Mouse (Mus musculus) limb, embryonic 12.5 days (tissue): Measurements from ENCODE around the gene Dpf3. TPM values are rescaled to one million over a fixed set of nuclear protein-coding genes. Genes with fewer than 3 reads are reported as not detected.

Source experiments
- ATAC-seq: fragments of 200-750 bp; cut with Nextera tagmentation; 2 replicates; pipeline ENCODE4 v1.8.0; 2017; ENCODE audit warnings: low read depth, moderate TSS enrichment; ENCODE audit not compliant: insufficient number of reproducible peaks, insufficient read depth, low FRiP score, low TSS enrichment
- H3K27ac ChIP-seq: fragments of 300-500 bp; sonication (generic); 2 replicates; pipeline ENCODE4 v1.5.1; 2016; ENCODE audit warnings: mild to moderate bottlenecking, moderate library complexity
- H3K27me3 ChIP-seq: fragments of 300-500 bp; sonication (generic); 2 replicates; pipeline ENCODE4 v1.6.1; 2016; ENCODE audit warnings: mild to moderate bottlenecking, moderate library complexity
- H3K36me3 ChIP-seq: fragments of 300-500 bp; sonication (generic); 2 replicates; pipeline ENCODE4 v1.6.1; 2016; ENCODE audit warnings: mild to moderate bottlenecking, moderate library complexity
- H3K4me1 ChIP-seq: fragments of 300-500 bp; sonication (generic); replicated peaks from 2 replicates; pipeline ENCODE4 v1.6.1; 2016
- H3K4me2 ChIP-seq: fragments of 300-500 bp; sonication (generic); 2 replicates; pipeline ENCODE4 v1.6.1; 2016; ENCODE audit warnings: mild to moderate bottlenecking, moderate library complexity
- H3K4me3 ChIP-seq: fragments of 300-500 bp; sonication (generic); replicated peaks from 2 replicates; pipeline ENCODE4 v1.5.1; 2016; ENCODE audit warnings: mild to moderate bottlenecking
- H3K9ac ChIP-seq: fragments of 300-500 bp; sonication (generic); replicated peaks from 2 replicates; pipeline ENCODE4 v1.6.1; 2016; ENCODE audit warnings: mild to moderate bottlenecking, moderate library complexity
- H3K9me3 ChIP-seq: fragments of 300-500 bp; sonication (generic); 2 replicates; pipeline ENCODE4 v1.6.1; 2016; ENCODE audit warnings: mild to moderate bottlenecking, moderate library complexity
- whole genome bisulfite sequencing: fragments of 180-500 bp; shearing (Covaris S2); methylation state at CpG from one replicate; pipeline ENCODE4 v1.1.7; 2016; 5-methylcytosine and 5-hydroxymethylcytosine counted together
- polyA plus RNA-seq: library from polyadenylated mRNA; unstranded; fragments of >200 nt; fragmentation: Nextera tagmentation; extraction: Ambion mirVana; gene quantifications from 2 replicates; pipeline ENCODE4 v1.2.1, GENCODE M21; 2016

Gene Dpf3
- polyA plus RNA-seq, 1 experiment from 2014 or later = 4.4 TPM

DNA sequence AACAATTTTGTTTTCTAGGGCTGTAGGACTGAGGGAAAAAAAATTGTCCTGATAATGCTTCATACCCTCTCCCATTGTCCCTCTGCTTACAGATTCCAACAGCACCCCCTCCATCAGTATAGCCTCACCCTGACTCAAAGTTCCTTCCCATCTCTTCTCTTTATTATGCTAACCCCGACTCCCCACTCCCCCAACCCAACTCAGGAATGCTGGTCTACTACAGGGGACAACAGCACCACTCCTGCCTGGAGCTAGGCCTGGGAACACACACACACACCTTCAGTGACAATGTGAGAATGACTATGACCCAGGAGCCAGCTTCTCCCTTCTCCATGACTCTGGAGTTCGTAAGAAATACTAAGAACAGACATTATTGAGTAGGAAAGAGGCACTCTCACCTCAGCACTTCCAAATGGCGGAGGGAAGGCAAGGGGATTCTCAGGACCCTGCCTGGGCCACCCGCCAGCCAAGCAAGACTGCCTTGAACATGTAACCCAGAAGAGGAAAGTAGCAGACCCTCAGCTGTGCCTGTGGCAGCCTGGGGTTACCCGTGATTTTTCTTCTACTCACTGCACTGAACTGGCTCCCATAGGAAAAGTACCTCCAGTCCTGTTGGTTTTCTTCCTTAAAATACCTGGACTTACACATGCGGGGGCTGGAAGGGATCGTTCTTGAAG is 276.2 kb downstream of the Dpf3 start:
- peaks cover 44% of the 10 kb centered on the region for H3K4me1 ChIP-seq
- H3K4me3 ChIP-seq = no peak overlapping the region
- 70% methylated on average over 7 of the region's 7 CpGs for WGBS
- ATAC-seq = no peak
- H3K36me3 ChIP-seq = no peaks in the 10 kb centered on the region
- H3K9ac ChIP-seq = no peak overlapping the region
- H3K9me3 ChIP-seq = no peaks in the 10 kb centered on the region
- no peaks in the 10 kb centered on the region; the same call in 1 of the 2 replicates for H3K27me3 ChIP-seq
- no peak overlapping the region for H3K4me2 ChIP-seq
- no peak overlapping the region for H3K27ac ChIP-seq

DNA sequence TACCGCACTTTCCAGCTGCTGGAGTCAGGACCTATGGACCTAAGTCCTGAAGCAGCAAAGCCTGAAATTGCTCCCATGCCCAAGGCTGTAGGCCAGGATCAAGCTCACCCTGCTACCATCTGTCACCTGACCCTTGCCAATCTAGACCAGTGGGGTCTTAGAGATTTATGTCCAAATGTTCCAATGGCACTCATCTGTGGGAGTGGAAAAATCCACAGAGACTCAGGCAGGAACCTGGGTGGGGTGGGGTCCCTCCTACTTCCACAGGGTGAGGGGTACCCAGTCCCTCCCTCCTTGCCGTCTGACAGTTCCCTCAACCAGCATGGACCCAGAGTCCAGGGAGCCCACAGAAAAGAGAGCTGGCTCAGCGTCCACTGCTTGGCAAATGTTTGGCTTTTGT is 276.8 kb downstream of the Dpf3 start:
- ATAC-seq = no peak
- Histone ChIP-seq H3K4me3 (no peak overlapping the region), H3K27ac (no peak overlapping the region), H3K36me3 (no peaks in the 10 kb centered on the region), H3K9me3 (no peaks in the 10 kb centered on the region), H3K9ac (no peak overlapping the region), H3K27me3 (peaks cover under 1% of the 10 kb centered on the region; the same call in 1 of the 2 replicates), H3K4me1 (peaks cover 44% of the 10 kb centered on the region), H3K4me2 (no peak overlapping the region)
- WGBS = 84% methylated on average over 3 of the region's 3 CpGs

DNA sequence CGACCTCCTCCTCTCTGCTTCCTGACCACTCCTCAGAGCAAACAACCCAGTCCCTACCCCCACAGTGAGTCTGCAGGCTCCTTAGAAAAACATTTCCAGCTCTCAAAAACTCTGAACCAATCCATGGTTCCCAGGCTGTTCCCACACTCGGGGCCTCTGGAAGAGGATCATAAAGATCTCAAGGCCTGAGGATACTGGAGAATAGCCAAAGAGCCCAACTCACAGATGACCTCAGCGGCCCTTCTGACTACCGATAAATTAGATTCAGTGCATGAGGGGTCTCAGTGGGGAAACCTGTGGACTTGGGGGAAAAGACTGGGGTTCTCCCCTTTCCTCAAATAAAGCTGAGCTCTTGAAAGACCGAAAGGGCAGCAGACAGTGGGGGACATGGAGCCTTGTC is 277.2 kb downstream of the Dpf3 start:
- ATAC-seq = no peak
- H3K4me2 ChIP-seq = no peak overlapping the region
- WGBS = 58% methylated on average over 5 of the region's 5 CpGs
- peaks cover 44% of the 10 kb centered on the region for H3K4me1 ChIP-seq
- peaks cover 4% of the 10 kb centered on the region; the same call in 1 of the 2 replicates for H3K27me3 ChIP-seq
- H3K9ac ChIP-seq = no peak overlapping the region
- no peak overlapping the region for H3K4me3 ChIP-seq
- no peak overlapping the region; the same call in 1 of the 2 replicates for H3K27ac ChIP-seq
- no peaks in the 10 kb centered on the region for H3K36me3 ChIP-seq
- no peaks in the 10 kb centered on the region for H3K9me3 ChIP-seq

DNA sequence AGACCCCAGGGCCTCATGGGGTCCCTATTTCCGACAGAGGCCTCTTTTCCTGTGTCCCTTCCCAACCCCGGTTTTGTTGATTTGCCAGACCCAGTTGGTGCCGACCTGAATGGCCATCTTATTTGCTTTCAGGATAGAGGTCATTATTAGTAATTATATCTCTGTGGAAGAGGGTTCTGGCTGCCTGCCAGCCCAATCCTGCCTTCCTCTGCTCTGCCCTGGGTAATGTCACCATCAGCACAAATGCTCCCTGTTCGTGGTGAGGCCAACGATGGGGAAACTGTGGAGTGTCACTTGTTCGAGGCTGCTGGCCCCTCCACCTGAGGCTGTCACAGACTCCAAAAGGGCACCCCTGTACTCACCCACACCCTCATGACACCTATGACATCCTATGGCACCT is 278.1 kb downstream of the Dpf3 start:
- Histone ChIP-seq H3K4me1 (peaks cover 44% of the 10 kb centered on the region), H3K27me3 (peaks cover 4% of the 10 kb centered on the region; the same call in 1 of the 2 replicates), H3K9ac (no peak overlapping the region), H3K4me3 (no peak overlapping the region), H3K36me3 (no peaks in the 10 kb centered on the region), H3K27ac (no peak overlapping the region), H3K9me3 (no peaks in the 10 kb centered on the region), H3K4me2 (no peak overlapping the region)
- ATAC-seq = no peak
- 42% methylated on average over 6 of the region's 6 CpGs for WGBS

DNA sequence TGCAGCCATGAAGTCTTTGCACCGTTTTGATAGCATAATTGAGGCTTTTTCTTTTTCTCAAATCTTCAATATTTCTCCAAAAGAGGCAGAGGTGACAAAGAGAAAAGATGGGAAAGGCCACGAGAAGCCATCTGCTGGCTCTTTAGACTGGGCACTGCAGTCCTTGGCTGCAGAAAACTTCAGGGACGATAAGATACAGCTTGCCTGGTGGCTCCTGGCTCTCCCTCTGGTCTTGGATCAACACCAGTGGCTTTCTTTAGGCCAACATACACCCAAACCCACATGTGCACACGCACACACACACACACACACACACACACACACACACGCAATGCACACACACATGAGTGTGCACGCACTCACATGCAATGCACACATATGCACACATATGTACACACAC is 278.7 kb downstream of the Dpf3 start:
- H3K36me3 ChIP-seq = no peaks in the 10 kb centered on the region
- no peak overlapping the region for H3K4me3 ChIP-seq
- no peaks in the 10 kb centered on the region for H3K9me3 ChIP-seq
- no peak overlapping the region for H3K4me2 ChIP-seq
- no peak for ATAC-seq
- H3K4me1 ChIP-seq = peaks cover 38% of the 10 kb centered on the region
- 64% methylated on average over 6 of the region's 6 CpGs for WGBS
- no peak overlapping the region for H3K27ac ChIP-seq
- H3K27me3 ChIP-seq = peaks cover 4% of the 10 kb centered on the region; the same call in 1 of the 2 replicates
- no peak overlapping the region for H3K9ac ChIP-seq

DNA sequence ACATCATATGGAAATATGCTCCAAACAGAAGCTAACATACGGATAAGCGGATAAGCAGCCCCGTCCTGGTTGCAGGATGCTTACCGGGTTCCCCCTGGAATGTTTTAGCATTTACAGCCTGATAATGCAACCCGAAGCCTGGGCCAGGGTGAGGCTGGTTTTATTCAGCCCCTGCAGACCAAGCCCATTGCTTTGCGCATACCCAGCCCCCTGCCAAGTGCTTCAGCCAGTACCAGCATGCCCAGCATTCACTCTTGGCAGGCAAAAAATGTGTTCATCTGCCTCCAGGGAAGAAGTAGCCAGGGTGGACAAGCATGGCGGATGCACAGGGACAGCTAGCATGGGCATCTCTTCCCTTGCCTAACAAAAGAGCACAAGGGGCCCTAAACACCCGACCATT is 279.5 kb downstream of the Dpf3 start:
- H3K4me3 ChIP-seq = no peak overlapping the region
- no peak overlapping the region for H3K9ac ChIP-seq
- H3K9me3 ChIP-seq = no peaks in the 10 kb centered on the region
- H3K36me3 ChIP-seq = no peaks in the 10 kb centered on the region
- H3K4me2 ChIP-seq = no peak overlapping the region
- 37% methylated on average over 8 of the region's 8 CpGs for WGBS
- H3K27me3 ChIP-seq = peaks cover 4% of the 10 kb centered on the region; the same call in 1 of the 2 replicates
- no peak for ATAC-seq
- H3K4me1 ChIP-seq = peaks cover 35% of the 10 kb centered on the region
- no peak overlapping the region for H3K27ac ChIP-seq

DNA sequence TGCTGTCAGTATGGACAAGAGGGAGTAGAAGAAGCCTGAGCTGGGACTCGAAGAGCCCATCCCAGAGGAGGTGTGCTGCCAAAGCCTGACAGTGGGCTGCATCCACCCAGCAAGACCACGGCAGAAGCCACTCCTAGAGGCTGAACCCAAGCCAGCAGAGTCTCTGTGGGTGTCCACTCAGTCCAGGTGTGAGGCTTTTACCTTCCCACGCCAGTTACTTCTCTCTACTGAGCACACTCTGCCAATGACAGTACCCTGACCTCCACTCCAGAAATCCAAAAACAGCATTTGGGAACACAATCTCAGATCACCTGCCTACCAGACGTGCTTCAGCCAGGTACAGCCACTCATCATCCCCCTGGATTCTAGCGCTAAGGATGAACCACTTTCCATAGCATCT is 280.0 kb downstream of the Dpf3 start:
- H3K27me3 ChIP-seq = peaks cover 4% of the 10 kb centered on the region; the same call in 1 of the 2 replicates
- H3K4me3 ChIP-seq = no peak overlapping the region
- 64% methylated on average over 5 of the region's 5 CpGs for WGBS
- no peak overlapping the region for H3K9ac ChIP-seq
- H3K27ac ChIP-seq = no peak overlapping the region
- H3K4me2 ChIP-seq = no peak overlapping the region
- H3K4me1 ChIP-seq = peaks cover 35% of the 10 kb centered on the region
- H3K9me3 ChIP-seq = no peaks in the 10 kb centered on the region
- H3K36me3 ChIP-seq = no peaks in the 10 kb centered on the region
- no peak for ATAC-seq

DNA sequence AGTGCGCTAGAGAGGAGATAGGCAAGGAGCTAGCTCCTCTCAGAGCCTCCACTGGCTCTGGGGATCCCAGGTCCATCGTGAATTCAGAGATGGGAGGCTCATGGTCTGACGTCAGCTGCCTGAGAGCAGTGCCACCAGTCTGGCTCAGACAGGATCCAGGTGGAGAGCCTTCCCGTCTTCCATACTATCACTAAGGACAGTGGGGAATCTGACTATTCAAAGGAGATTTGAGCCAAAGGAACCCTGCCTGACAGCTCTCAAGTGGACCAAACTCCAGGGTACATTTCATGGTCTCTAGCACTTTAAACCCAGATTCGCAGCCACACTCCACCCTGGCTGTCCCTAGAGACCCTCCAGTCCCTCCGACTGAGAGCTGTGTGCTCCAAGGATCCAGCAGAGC is 280.6 kb downstream of the Dpf3 start:
- H3K4me2 ChIP-seq = no peak overlapping the region
- no peak overlapping the region for H3K9ac ChIP-seq
- no peak for ATAC-seq
- peaks cover 37% of the 10 kb centered on the region for H3K4me1 ChIP-seq
- H3K27ac ChIP-seq = no peak overlapping the region
- peaks cover 4% of the 10 kb centered on the region; the same call in 1 of the 2 replicates for H3K27me3 ChIP-seq
- H3K4me3 ChIP-seq = no peak overlapping the region
- H3K9me3 ChIP-seq = no peaks in the 10 kb centered on the region
- WGBS = 73% methylated on average over 6 of the region's 6 CpGs
- H3K36me3 ChIP-seq = no peaks in the 10 kb centered on the region

DNA sequence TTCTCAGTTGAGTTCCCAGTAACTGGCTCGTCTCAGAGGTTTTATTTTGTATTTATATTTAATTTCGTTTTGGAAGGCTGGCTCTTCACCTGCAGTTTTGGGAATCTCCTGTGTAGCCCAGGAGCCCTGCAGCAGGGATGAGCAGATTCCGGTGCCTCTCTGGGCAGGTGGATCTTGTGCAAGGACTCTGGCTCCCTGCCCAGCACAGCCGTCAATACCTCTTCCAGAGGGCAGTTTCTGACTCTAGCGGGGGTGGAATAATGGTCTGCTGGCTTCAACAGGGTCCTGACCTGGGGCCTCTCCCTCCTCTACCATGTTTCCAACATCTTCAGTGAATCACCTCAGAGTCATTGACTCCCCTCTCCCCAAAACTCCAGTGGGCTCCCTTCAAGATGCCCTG is 283.2 kb downstream of the Dpf3 start:
- 74% methylated on average over 5 of the region's 5 CpGs for WGBS
- peaks cover 33% of the 10 kb centered on the region for H3K4me1 ChIP-seq

DNA sequence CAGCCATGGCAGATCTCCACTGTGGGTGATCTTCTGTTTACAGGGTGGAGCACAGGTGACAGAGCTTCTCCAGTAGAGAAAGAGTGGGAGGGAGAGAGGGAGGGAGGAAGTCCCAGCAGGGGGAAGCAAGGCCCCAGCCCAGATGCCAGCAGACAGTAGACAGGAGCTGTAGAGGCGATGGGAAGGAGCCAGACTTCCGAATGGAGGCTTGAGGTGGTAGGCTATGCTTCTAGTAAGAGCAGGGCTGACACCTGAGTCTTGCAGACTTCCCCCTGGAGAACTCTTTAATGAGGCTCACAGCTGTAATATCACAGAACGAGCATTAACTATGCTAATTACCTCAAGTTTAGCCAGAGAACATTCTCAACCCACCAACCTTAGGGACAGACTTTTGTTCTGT is 285.8 kb downstream of the Dpf3 start:
- no peaks in the 10 kb centered on the region for H3K36me3 ChIP-seq
- H3K4me3 ChIP-seq = no peak overlapping the region
- H3K9ac ChIP-seq = no peak overlapping the region
- no peaks in the 10 kb centered on the region for H3K9me3 ChIP-seq
- WGBS = 16% methylated on average over 3 of the region's 3 CpGs
- H3K4me2 ChIP-seq = no peak overlapping the region
- no peak for ATAC-seq
- H3K4me1 ChIP-seq = peaks cover 21% of the 10 kb centered on the region
- H3K27ac ChIP-seq = 0 out of 2 replicates have a peak overlapping the region, but pooled peaks have one; percentile 29
- H3K27me3 ChIP-seq = 0 out of 2 replicates have a peak, but pooled peaks cover 4% of the 10 kb centered on the region

More for the DNA sequence above, 283.2 kb downstream of the Dpf3 start:
- ATAC-seq = no peak
- no peak overlapping the region for H3K4me3 ChIP-seq
- H3K27ac ChIP-seq = no peak overlapping the region
- no peak overlapping the region for H3K4me2 ChIP-seq
- H3K27me3 ChIP-seq = peaks cover 4% of the 10 kb centered on the region; the same call in 1 of the 2 replicates
- no peaks in the 10 kb centered on the region for H3K9me3 ChIP-seq
- H3K9ac ChIP-seq = no peak overlapping the region
- H3K36me3 ChIP-seq = no peaks in the 10 kb centered on the region

DNA sequence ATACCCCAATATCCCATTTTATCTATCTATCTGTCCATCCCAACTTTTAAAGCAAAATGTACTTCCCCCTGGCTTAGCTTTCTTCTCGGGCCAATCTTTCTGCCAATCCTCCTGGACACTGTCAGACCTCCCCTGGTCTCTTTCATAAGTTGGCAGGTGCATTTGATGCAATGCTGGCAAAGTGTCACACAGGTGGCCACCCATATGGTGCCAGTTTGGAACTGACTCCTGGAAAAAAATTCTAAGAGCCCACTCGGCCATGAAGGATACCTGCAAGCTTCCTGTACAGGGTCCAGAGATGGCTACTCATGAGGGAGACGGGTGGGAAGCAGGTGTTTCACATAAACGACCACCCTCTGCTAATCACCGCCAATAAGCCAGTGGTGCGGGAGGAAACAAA is 307.0 kb downstream of the Dpf3 start:
- H3K4me1 ChIP-seq = no peaks in the 10 kb centered on the region
- H3K27me3 ChIP-seq = no peaks in the 10 kb centered on the region
- no peaks in the 10 kb centered on the region for H3K9me3 ChIP-seq
- no peak overlapping the region for H3K27ac ChIP-seq
- no peak overlapping the region for H3K4me2 ChIP-seq
- no peak for ATAC-seq
- H3K36me3 ChIP-seq = no peaks in the 10 kb centered on the region
- H3K4me3 ChIP-seq = no peak overlapping the region
- H3K9ac ChIP-seq = no peak overlapping the region
- WGBS = 63% methylated on average over 6 of the region's 6 CpGs

DNA sequence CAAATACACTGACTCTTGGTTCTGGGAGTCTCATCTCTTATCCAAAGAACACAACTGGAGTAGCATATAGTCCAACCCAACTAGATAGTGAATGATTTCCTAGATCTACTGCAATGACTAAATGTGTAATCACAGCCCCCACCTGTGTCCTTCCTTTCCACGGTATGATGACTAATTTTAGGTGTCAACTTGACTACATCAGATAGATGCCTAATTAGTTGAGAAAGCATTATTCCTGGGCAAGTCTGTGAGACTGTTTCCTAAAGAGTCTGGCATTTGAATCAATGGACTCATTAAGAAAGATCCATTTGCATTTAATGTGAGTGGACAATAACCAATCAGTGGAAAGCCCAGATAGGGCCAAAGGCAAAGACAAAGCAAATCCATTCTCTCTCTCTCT is 307.7 kb downstream of the Dpf3 start:
- no peaks in the 10 kb centered on the region for H3K27me3 ChIP-seq
- no peaks in the 10 kb centered on the region for H3K4me1 ChIP-seq
- no peak overlapping the region for H3K27ac ChIP-seq
- ATAC-seq = no peak
- H3K4me3 ChIP-seq = no peak overlapping the region
- no peaks in the 10 kb centered on the region for H3K36me3 ChIP-seq
- H3K4me2 ChIP-seq = no peak overlapping the region
- H3K9me3 ChIP-seq = no peaks in the 10 kb centered on the region
- no peak overlapping the region for H3K9ac ChIP-seq
- 89% methylated on average over 1 of the region's 1 CpGs for WGBS
